Mouse (Mus musculus) CH12.LX (cell line): ENCODE results near the gene Prr5l. TPM values are rescaled to one million over a fixed set of nuclear protein-coding genes. Genes with fewer than 3 reads are reported as not detected.

ENCODE experiments used
- DNase-seq: peaks from one replicate; pipeline ENCODE4 v3.0.0-alpha.2; 2013; ENCODE audit errors: extremely low read depth
- H3K27ac ChIP-seq: 2 replicates; pipeline ENCODE4 v1.5.1; 2012; ENCODE audit warnings: low read depth, mild to moderate bottlenecking, control low read depth, moderate library complexity; ENCODE audit not compliant: insufficient read depth
- H3K27me3 ChIP-seq: replicated peaks from 2 replicates; pipeline ENCODE3; 2012; ENCODE audit warnings: inconsistent platforms
- H3K36me3 ChIP-seq, 2 experiments: replicated peaks in 1 of 2; 2 replicates each; pipeline versions ENCODE3 to v1.6.1; 2012; ENCODE audit warnings: inconsistent platforms in 1 of 2, low read length in 1 of 2, mild to moderate bottlenecking in 1 of 2, mixed read lengths in 1 of 2, moderate library complexity in 1 of 2; ENCODE audit not compliant: control insufficient read depth in 1 of 2, insufficient read depth in 1 of 2
- H3K4me1 ChIP-seq, 2 experiments: 2 replicates each; pipeline ENCODE4 v1.6.1; 2012; ENCODE audit warnings: inconsistent platforms in 1 of 2, moderate library complexity in 1 of 2; ENCODE audit not compliant: insufficient read depth in 2 of 2, control insufficient read depth in 1 of 2
- H3K4me2 ChIP-seq: 2 replicates; pipeline ENCODE4 v1.6.1; 2012; ENCODE audit warnings: low read depth, mild to moderate bottlenecking, control low read depth; ENCODE audit not compliant: poor library complexity, insufficient read depth, severe bottlenecking
- H3K4me3 ChIP-seq, 3 experiments: fragments of 150-350 bp in 1 of 3; sonication (generic) in 1 of 3; replicated peaks in 1 of 3; 2 replicates each; pipeline versions ENCODE3 to v1.5.1; 2011 to 2012; ENCODE audit warnings: low read depth in 2 of 3, low read length in 2 of 3, mild to moderate bottlenecking in 2 of 3, moderate library complexity in 2 of 3, control low read depth in 1 of 3, improper control_type of control experiment in 1 of 3, inconsistent platforms in 1 of 3, mixed read lengths in 1 of 3; ENCODE audit not compliant: poor library complexity in 1 of 3
- H3K79me2 ChIP-seq: replicated peaks from 2 replicates; pipeline ENCODE4 v1.6.1; 2012; ENCODE audit warnings: mild to moderate bottlenecking, moderate library complexity; ENCODE audit not compliant: control insufficient read depth, poor library complexity, insufficient read depth, severe bottlenecking; ENCODE audit errors: extremely low read depth
- H3K9ac ChIP-seq: 2 replicates; pipeline ENCODE4 v1.6.1; 2012; ENCODE audit warnings: low read depth, mild to moderate bottlenecking, control low read depth, moderate library complexity; ENCODE audit not compliant: insufficient read depth
- H3K9me3 ChIP-seq: replicated peaks from 2 replicates; pipeline ENCODE3; 2012; ENCODE audit warnings: low read length, inconsistent platforms, mixed read lengths
- CHD2 ChIP-seq: IDR thresholded peaks from 2 replicates; pipeline ENCODE4 v1.6.1; 2011; ENCODE audit warnings: low read length, improper control_type of control experiment
- CTCF ChIP-seq, 2 experiments: IDR thresholded peaks in 1 of 2; conservative IDR thresholded peaks in 1 of 2; 2 replicates each; pipeline ENCODE4 v1.5.1; 2011 to 2012; ENCODE audit warnings: low read depth in 2 of 2, low read length in 2 of 2, improper control_type of control experiment in 1 of 2, inconsistent platforms in 1 of 2, mild to moderate bottlenecking in 1 of 2, moderate library complexity in 1 of 2
- E2F4 ChIP-seq: IDR thresholded peaks from 2 replicates; pipeline ENCODE4 v1.6.1; 2011; ENCODE audit warnings: low read depth, low read length, improper control_type of control experiment; ENCODE audit not compliant: insufficient replicate concordance
- EP300 ChIP-seq: IDR thresholded peaks from 2 replicates; pipeline ENCODE4 v1.6.1; 2011; ENCODE audit warnings: low read length, improper control_type of control experiment
- GABPA ChIP-seq: IDR thresholded peaks from 2 replicates; pipeline ENCODE4 v1.6.1; 2012; ENCODE audit warnings: low read depth, low read length, improper control_type of control experiment, inconsistent platforms; ENCODE audit not compliant: insufficient replicate concordance
- MAX ChIP-seq: IDR thresholded peaks from 2 replicates; pipeline ENCODE4 v1.6.1; 2011; ENCODE audit warnings: low read length, improper control_type of control experiment
- MAZ ChIP-seq: IDR thresholded peaks from 2 replicates; pipeline ENCODE4 v1.6.1; 2012; ENCODE audit warnings: low read depth, mild to moderate bottlenecking, inconsistent platforms, low read length, improper control_type of control experiment, moderate library complexity
- MEF2A ChIP-seq: IDR thresholded peaks from 2 replicates; pipeline ENCODE4 v1.6.1; 2014; ENCODE audit warnings: low read depth, mild to moderate bottlenecking, inconsistent platforms, low read length, improper control_type of control experiment, borderline replicate concordance
- MYC ChIP-seq: IDR thresholded peaks from 2 replicates; pipeline ENCODE4 v1.6.1; 2011; ENCODE audit warnings: low read depth, mild to moderate bottlenecking, improper control_type of control experiment, low read length
- NRF1 ChIP-seq: IDR thresholded peaks from 2 replicates; pipeline ENCODE4 v1.6.1; 2014; ENCODE audit warnings: low read depth, mild to moderate bottlenecking, inconsistent platforms, low read length, improper control_type of control experiment, moderate library complexity
- PAX5 ChIP-seq: IDR thresholded peaks from 2 replicates; pipeline ENCODE4 v1.6.1; 2012; ENCODE audit warnings: low read length, inconsistent platforms, mixed read lengths
- POLR2A ChIP-seq: IDR thresholded peaks from 2 replicates; pipeline ENCODE4 v1.6.1; 2011; ENCODE audit warnings: low read depth, mild to moderate bottlenecking, improper control_type of control experiment, low read length
- RAD21 ChIP-seq: IDR thresholded peaks from 2 replicates; pipeline ENCODE4 v1.6.1; 2011; ENCODE audit warnings: low read depth, mild to moderate bottlenecking, low read length, improper control_type of control experiment, moderate library complexity
- SIN3A ChIP-seq: IDR thresholded peaks from 2 replicates; pipeline ENCODE4 v1.6.1; 2012; ENCODE audit warnings: low read length, improper control_type of control experiment, inconsistent platforms
- SMC3 ChIP-seq: IDR thresholded peaks from 2 replicates; pipeline ENCODE4 v1.6.1; 2011; ENCODE audit warnings: low read depth, low read length, improper control_type of control experiment
- TBP ChIP-seq: conservative IDR thresholded peaks from 2 replicates; pipeline ENCODE4 v1.6.1; 2011; ENCODE audit warnings: low read depth, low read length, improper control_type of control experiment
- USF1 ChIP-seq: IDR thresholded peaks from 2 replicates; pipeline ENCODE4 v1.6.1; 2014; ENCODE audit warnings: low read depth, mild to moderate bottlenecking, inconsistent platforms, low read length, improper control_type of control experiment
- ZMIZ1 ChIP-seq: IDR thresholded peaks from 2 replicates; pipeline ENCODE4 v1.6.1; 2012; ENCODE audit warnings: low read depth, mild to moderate bottlenecking, inconsistent platforms, low read length, improper control_type of control experiment
- ZNF384 ChIP-seq: IDR thresholded peaks from 2 replicates; pipeline ENCODE4 v1.6.1; 2012; ENCODE audit warnings: low read depth, low read length, improper control_type of control experiment, inconsistent platforms
- dilution Hi-C: fragments of 300-500 bp; cut with MboI; formaldehyde crosslinking; loops from 2 replicates; pipeline ENCODE4 v1.14.3; 2020; ENCODE audit warnings: low sequenced_read_pairs; ENCODE audit not compliant: extremely low pct_unique_long_range_greater_than_20kb, extremely low pct_ligation_motif_present
- in situ Hi-C: fragments of 300-500 bp; cut with MboI; formaldehyde crosslinking; loops from 3 replicates; pipeline ENCODE4 v1.14.3; 2019; ENCODE audit warnings: low sequenced_read_pairs, low pct_ligation_motif_present, low pct_unique_long_range_greater_than_20kb, mixed read lengths
- polyA plus RNA-seq: library from polyadenylated mRNA; unstranded; fragments of >175 nt; gene quantifications from 2 replicates; pipeline ENCODE4 v1.2.1, GENCODE M21; 2012; ENCODE audit warnings: low read depth; ENCODE audit not compliant: insufficient read length
- total RNA-seq, 2 experiments: library from RNA; depleted of rRNA; stranded (reverse); fragments of 300-350 nt in 1 of 2; fragments of >200 nt in 1 of 2; gene quantifications; 2 replicates each; pipeline ENCODE4 v1.2.3; 2012 to 2014

Prr5l gene
- total and polyA plus RNA-seq, 3 experiments = 0.21 to 0.93 TPM; not detected in 1

DNA sequence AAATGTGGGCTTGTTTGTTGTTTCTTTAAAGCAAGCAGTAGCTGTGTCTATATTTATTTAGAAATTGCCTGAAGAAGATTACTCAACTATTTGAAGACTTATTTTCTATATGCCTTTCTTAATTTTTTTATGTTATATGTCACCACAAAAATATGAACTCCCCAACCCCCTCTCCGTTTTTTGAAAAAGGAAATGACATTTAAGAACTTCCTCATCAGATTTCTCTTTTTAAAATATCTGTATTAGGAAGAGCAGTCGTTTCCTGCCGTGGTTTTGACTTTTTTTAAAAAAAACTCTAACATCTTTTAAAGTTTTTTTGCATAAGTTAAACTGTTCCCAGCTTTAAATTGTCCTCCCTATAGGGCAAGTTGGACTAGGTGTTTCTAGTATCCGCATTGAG lies 183.5 kb downstream of the Prr5l start:
- in situ Hi-C loops = no loop called here
- Histone ChIP-seq H3K27me3 (no peaks in the 10 kb centered on the region), H3K4me1 (peaks cover 0 to 11% of the 10 kb centered on the region in 2 experiments; a peak in 2 of 4 replicates), H3K4me3 (no peak overlapping the region), H3K9me3 (no peaks in the 10 kb centered on the region), H3K27ac (no peak overlapping the region), H3K36me3 (peaks cover 28 to 50% of the 10 kb centered on the region in 2 experiments), H3K79me2 (no peaks in the 10 kb centered on the region), H3K4me2 (no peak overlapping the region), H3K9ac (no peak overlapping the region)
- no peak for DNase-seq
- dilution Hi-C loops = no loop called here
- no peak for TF ChIP-seq POLR2A
- no peak for TF ChIP-seq EP300
- no peak for TF ChIP-seq MAZ
- TF ChIP-seq TBP = no peak
- TF ChIP-seq SIN3A = no peak
- TF ChIP-seq PAX5 = no peak
- TF ChIP-seq NRF1 = no peak
- no peak for TF ChIP-seq RAD21
- TF ChIP-seq ZNF384 = no peak
- TF ChIP-seq CHD2 = no peak

DNA sequence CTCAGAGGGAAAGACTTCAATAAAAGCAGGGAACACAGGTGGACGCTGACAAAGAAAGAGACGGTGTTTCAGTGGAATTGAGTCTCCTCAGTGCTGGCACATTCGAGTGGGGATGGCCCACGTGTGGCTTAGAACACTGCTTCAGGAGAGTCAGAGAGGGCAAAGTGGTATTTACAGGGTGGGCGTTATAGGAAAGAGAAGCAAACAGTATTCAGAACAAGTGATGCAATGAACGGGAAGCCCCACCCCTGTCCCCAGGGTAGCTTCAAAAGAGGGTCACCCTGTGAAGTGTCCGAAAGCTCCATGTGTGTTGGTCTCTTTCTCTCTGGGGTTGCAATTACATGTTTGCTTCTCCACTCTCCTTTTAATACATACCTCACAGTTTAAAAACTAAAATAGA lies 187.2 kb downstream of the Prr5l start:
- H3K9me3 ChIP-seq = no peaks in the 10 kb centered on the region
- no peak overlapping the region for H3K9ac ChIP-seq
- H3K27me3 ChIP-seq = no peaks in the 10 kb centered on the region
- H3K4me2 ChIP-seq = no peak overlapping the region
- no peak for DNase-seq
- peaks cover 0 to 11% of the 10 kb centered on the region in 2 experiments; a peak in 2 of 4 replicates for H3K4me1 ChIP-seq
- in situ Hi-C loops (no loop called here), dilution Hi-C loops (no loop called here)
- no peak overlapping the region for H3K27ac ChIP-seq
- H3K36me3 ChIP-seq = peaks cover 45 to 77% of the 10 kb centered on the region in 2 experiments
- no peak overlapping the region for H3K4me3 ChIP-seq
- no peak for TF ChIP-seq ZMIZ1
- TF ChIP-seq POLR2A = no peak
- no peak for TF ChIP-seq MAX
- TF ChIP-seq USF1 = no peak
- TF ChIP-seq CTCF (conservative IDR thresholded peaks at IDR 0.05 in 1 of 2, IDR thresholded peaks at IDR 0.05 in 1 of 2; ENCODE audit: low read depth in 2 of 2, low read length in 2 of 2) = no peak
- no peak for TF ChIP-seq ZNF384
- H3K79me2 ChIP-seq = no peaks in the 10 kb centered on the region

DNA sequence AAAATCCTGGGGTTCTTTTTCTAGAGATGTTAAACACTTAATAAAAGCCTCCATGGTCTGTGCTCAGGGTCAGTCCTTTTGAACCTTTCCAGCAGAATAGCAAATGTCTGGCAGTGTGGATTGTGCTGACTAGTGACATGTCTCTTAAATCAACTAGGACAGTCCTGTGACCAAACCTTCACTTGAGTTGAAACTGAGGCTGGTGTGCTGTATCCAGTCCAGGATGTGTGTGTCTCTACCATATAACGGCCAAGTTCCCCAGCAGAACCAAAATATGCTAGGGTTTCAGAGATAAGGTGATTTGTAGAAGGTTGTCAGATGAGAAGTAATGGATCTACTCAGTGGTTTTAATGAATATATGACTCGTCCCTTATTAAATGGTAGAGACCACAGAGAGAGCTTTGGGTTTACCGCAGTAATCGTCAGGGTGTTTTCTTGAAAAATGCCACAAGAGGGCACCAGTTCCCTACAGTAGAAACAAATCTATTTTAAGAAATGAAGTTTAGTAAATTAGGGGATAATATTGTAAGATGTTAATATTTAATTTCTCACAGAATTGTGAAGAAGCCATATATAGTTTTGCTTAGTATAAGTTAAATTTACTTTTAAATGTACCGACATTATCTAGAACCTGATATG lies 189.1 kb downstream of the Prr5l start:
- H3K9ac ChIP-seq = no peak overlapping the region
- dilution Hi-C loops (no loop called here), in situ Hi-C loops (no loop called here)
- TF ChIP-seq CHD2 (no peak), CTCF (conservative IDR thresholded peaks at IDR 0.05 in 1 of 2, IDR thresholded peaks at IDR 0.05 in 1 of 2; ENCODE audit: low read depth in 2 of 2, low read length in 2 of 2) (peak in 1 of 2 experiments; percentile 72; a peak in 3 of 4 replicates), SMC3 (peak; percentile 49), RAD21 (peak; percentile 73), E2F4 (no peak), MYC (no peak), TBP (no peak), MEF2A (peak; percentile 81), GABPA (no peak)
- H3K4me1 ChIP-seq = peaks cover 0 to 2% of the 10 kb centered on the region in 2 experiments; a peak in 1 of 4 replicates
- H3K27me3 ChIP-seq = no peaks in the 10 kb centered on the region
- no peaks in the 10 kb centered on the region for H3K9me3 ChIP-seq
- H3K4me3 ChIP-seq = no peak overlapping the region
- H3K4me2 ChIP-seq = no peak overlapping the region
- no peaks in the 10 kb centered on the region for H3K79me2 ChIP-seq
- DNase-seq = peak; percentile 24
- H3K36me3 ChIP-seq = peaks cover 57 to 84% of the 10 kb centered on the region in 2 experiments
- no peak overlapping the region for H3K27ac ChIP-seq
